Mouse (Mus musculus) stomach, embryonic 16.5 days (tissue): ENCODE measurements around the gene Odf3l2. TPM values are rescaled to one million over a fixed set of nuclear protein-coding genes. Genes with fewer than 3 reads are reported as not detected.
A peak's percentile ranks its signal among the peaks of the same experiment; 100 is the strongest.

ENCODE experiments used
- ATAC-seq: fragments of 200-750 bp; cut with Nextera tagmentation; 2 replicates; pipeline ENCODE4 v1.8.0; 2017; ENCODE audit warnings: moderate number of reproducible peaks, moderate TSS enrichment; ENCODE audit not compliant: insufficient read depth, low FRiP score
- H3K27ac ChIP-seq: fragments of 300-500 bp; sonication (generic); 2 replicates; pipeline ENCODE4 v1.5.1; 2014; ENCODE audit warnings: low read length
- H3K27me3 ChIP-seq: fragments of 300-500 bp; sonication (generic); 2 replicates; pipeline ENCODE4 v1.6.1; 2014; ENCODE audit warnings: low read length, control low read depth, mixed read lengths; ENCODE audit not compliant: control insufficient read depth, insufficient read depth
- H3K36me3 ChIP-seq: fragments of 300-500 bp; sonication (generic); 2 replicates; pipeline ENCODE4 v1.6.1; 2014; ENCODE audit warnings: low read length; ENCODE audit not compliant: control insufficient read depth, insufficient read depth
- H3K4me1 ChIP-seq: fragments of 300-500 bp; sonication (generic); 2 replicates; pipeline ENCODE4 v1.6.1; 2014; ENCODE audit warnings: low read length, control low read depth, mixed read lengths; ENCODE audit not compliant: control insufficient read depth, insufficient read depth
- H3K4me2 ChIP-seq: fragments of 300-500 bp; sonication (generic); 2 replicates; pipeline ENCODE4 v1.6.1; 2014; ENCODE audit warnings: low read depth, low read length, mixed read lengths
- H3K4me3 ChIP-seq: fragments of 300-500 bp; sonication (generic); replicated peaks from 2 replicates; pipeline ENCODE4 v1.5.1; 2014; ENCODE audit warnings: mild to moderate bottlenecking, low read length
- H3K9ac ChIP-seq: fragments of 300-500 bp; sonication (generic); 2 replicates; pipeline ENCODE4 v1.6.1; 2014; ENCODE audit warnings: low read length
- H3K9me3 ChIP-seq: fragments of 300-500 bp; sonication (generic); replicated peaks from 2 replicates; pipeline ENCODE4 v1.6.1; 2016; ENCODE audit warnings: low read length, control low read depth; ENCODE audit not compliant: control insufficient read depth
- WGBS: fragments of 180-500 bp; shearing (Covaris S2); extraction: QIAGEN DNeasy Blood & Tissue Kit; methylation state at CpG from one replicate; pipeline ENCODE4 v1.1.7; 2014; 5-methylcytosine and 5-hydroxymethylcytosine counted together
- polyA plus RNA-seq: library from polyadenylated mRNA; unstranded; fragments of >200 nt; fragmentation: Nextera tagmentation; extraction: Ambion mirVana; gene quantifications from 2 replicates; pipeline ENCODE4 v1.2.1, GENCODE M21; 2015

Odf3l2 gene
- polyA plus RNA-seq, 1 experiment from 2014 or later: not detected

- Histone ChIP-seq H3K4me2 (no peak overlapping the region), H3K9ac (no peak overlapping the region), H3K27ac (no peak overlapping the region), H3K9me3 (no peaks in the 10 kb centered on the region), H3K4me1 (peaks cover 13% of the 10 kb centered on the region), H3K36me3 (no peaks in the 10 kb centered on the region), H3K27me3 (no peaks in the 10 kb centered on the region), H3K4me3 (no peak overlapping the region)
- no peak for ATAC-seq
- 86% methylated on average over 3 of the region's 3 CpGs for WGBS
Observed at GRCm38 (mm10) chr10:79673054-79673453, 27.5 kb upstream of the Odf3l2 start.

- no peaks in the 10 kb centered on the region for H3K36me3 ChIP-seq
- H3K4me1 ChIP-seq: peaks cover 13% of the 10 kb centered on the region
- WGBS: 56% methylated on average over 3 of the region's 3 CpGs
- H3K9ac ChIP-seq: no peak overlapping the region
- H3K4me2 ChIP-seq: no peak overlapping the region
- H3K4me3 ChIP-seq: no peak overlapping the region
- H3K27ac ChIP-seq: no peak overlapping the region
- H3K9me3 ChIP-seq: no peaks in the 10 kb centered on the region
- ATAC-seq: no peak
- no peaks in the 10 kb centered on the region for H3K27me3 ChIP-seq
Observed at GRCm38 (mm10) chr10:79672088-79672455, 26.5 kb upstream of the Odf3l2 start.

- no peak overlapping the region for H3K9ac ChIP-seq
- WGBS: 53% methylated on average over 6 of the region's 6 CpGs
Observed at GRCm38 (mm10) chr10:79671396-79672087, 26.0 kb upstream of the Odf3l2 start.

DNA sequence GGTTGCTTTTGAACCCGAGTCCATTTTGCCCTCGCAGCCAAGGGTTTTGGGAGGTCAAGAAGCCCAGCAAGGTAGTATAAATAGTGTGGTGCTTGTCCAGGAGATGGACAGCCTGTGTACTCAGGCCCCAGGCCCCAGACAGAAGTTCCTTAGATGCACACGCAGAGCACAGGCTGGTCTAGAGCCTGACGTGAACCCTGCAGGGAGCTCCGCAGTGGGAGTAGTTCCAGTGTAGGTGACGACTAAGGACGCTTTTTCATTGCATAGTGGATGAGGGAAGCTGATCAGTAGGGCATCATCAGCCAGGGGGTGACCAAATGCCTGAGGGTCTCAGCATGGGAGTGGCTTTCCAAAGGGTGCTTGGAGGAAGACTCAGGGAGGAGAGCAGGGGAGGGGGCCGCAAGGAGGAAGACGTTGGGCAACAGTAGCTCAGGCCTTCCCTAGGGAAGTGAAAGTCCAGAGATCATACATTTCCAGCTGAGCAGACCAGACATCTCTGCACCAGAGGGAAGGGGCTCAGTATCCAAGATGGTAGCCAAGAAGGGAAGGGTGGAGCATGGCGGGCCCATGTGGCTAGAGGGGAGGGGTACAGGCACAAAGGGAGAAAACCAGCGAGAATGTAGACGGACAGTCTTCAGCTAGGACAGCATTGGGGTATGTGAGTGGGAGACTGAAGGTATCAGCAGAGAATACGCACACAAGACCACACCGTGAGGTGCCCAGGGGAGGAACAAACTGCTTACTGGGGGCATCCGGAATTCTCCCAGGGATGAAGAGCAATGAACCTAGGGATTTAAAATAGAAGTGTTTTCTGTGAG, 24.7 kb upstream of the Odf3l2 start:
- Histone ChIP-seq H3K27ac (peak overlapping the region; percentile 90), H3K9ac (peak overlapping the region; percentile 85), H3K4me1 (peaks cover 13% of the 10 kb centered on the region), H3K4me2 (peak overlapping the region; percentile 77), H3K4me3 (peak overlapping the region; percentile 89), H3K9me3 (no peaks in the 10 kb centered on the region), H3K36me3 (no peaks in the 10 kb centered on the region), H3K27me3 (no peaks in the 10 kb centered on the region)
- ATAC-seq: no peak; the same call in 1 of the 2 replicates
- WGBS: 32% methylated on average over 15 of the region's 15 CpGs

More at GRCm38 (mm10) chr10:79671396-79672087, 26.0 kb upstream of the Odf3l2 start:
- no peak for ATAC-seq
- peaks cover 13% of the 10 kb centered on the region for H3K4me1 ChIP-seq
- H3K4me2 ChIP-seq: no peak overlapping the region
- H3K9me3 ChIP-seq: no peaks in the 10 kb centered on the region
- no peak overlapping the region for H3K27ac ChIP-seq
- H3K4me3 ChIP-seq: no peak overlapping the region
- H3K27me3 ChIP-seq: no peaks in the 10 kb centered on the region
- no peaks in the 10 kb centered on the region for H3K36me3 ChIP-seq

DNA sequence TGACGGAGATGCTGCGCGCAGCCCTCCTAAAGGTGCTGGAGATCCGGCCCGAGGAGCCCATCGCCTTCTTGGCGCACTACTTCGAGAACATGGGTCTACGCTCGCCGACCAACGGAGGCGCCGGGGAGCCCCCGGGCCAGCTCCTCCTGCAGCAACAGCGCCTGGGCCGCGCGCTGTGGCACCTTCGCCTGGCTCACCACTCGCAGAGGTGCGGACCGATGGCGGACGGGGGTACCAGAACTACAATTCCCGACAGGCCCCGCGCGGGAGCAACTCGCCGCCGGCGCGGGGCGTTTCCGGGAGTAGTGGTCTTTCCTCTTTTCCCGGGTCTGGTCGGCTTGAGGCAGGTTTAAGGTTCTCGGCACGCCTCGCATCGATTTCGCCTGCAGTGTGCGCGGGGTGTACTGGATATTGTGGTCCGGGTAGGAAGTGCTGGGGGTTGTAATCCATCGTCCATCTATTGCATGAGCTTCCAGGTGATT, 24.1 kb upstream of the Odf3l2 start:
- peak; percentile 45 for ATAC-seq
- Histone ChIP-seq H3K4me3 (peak overlapping the region; percentile 89), H3K4me2 (peak overlapping the region; percentile 77), H3K27me3 (no peaks in the 10 kb centered on the region), H3K9ac (peak overlapping the region; percentile 85), H3K27ac (peak overlapping the region; percentile 90), H3K9me3 (no peaks in the 10 kb centered on the region), H3K36me3 (no peaks in the 10 kb centered on the region), H3K4me1 (peaks cover 13% of the 10 kb centered on the region)
- under 1% methylated on average over 47 of the region's 47 CpGs for WGBS

GRCm38 (mm10) chr10:79668771-79669575, 23.4 kb upstream of the Odf3l2 start, which contains the start of gene Tpgs1:
Tpgs1 (plus strand) TSS chr10:79669369.
- Histone ChIP-seq H3K27ac (peak within 1 kb of the TSS; percentile 90), H3K4me2 (peak within 1 kb of the TSS; percentile 77), H3K4me1 (peaks cover 13% of the 10 kb centered on the region), H3K36me3 (no peaks in the 10 kb centered on the region), H3K9ac (peak within 1 kb of the TSS; percentile 85), H3K27me3 (no peaks in the 10 kb centered on the region), H3K4me3 (peak within 1 kb of the TSS; percentile 89), H3K9me3 (no peaks in the 10 kb centered on the region)
- ATAC-seq: peak; percentile 76
- under 1% methylated on average over 45 of the region's 45 CpGs for WGBS

DNA sequence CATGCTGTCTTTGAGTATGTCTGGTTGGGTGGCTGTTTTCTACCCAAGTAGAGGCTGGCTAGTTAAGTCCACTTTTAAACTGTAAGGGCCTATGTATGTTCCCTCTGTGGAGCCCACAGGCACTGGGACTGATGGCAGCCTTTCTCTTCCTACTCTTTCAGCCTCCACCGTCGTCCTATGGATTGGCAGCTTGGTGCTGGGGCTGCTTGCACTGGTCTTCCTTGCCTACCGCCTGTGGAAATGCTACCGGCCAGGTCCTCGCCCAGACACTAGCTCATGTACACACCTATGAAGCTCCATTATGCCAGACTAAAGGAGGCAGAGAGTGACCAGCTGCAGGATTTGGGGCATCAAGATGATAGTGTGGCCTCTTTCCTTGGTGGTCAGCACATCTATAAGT, 22.5 kb upstream of the Odf3l2 start:
- no peak overlapping the region for H3K4me2 ChIP-seq
- no peak overlapping the region for H3K27ac ChIP-seq
- 71% methylated on average over 5 of the region's 5 CpGs for WGBS
- no peak overlapping the region for H3K9ac ChIP-seq
- peaks cover 13% of the 10 kb centered on the region for H3K4me1 ChIP-seq
- no peak overlapping the region for H3K4me3 ChIP-seq
- no peaks in the 10 kb centered on the region for H3K27me3 ChIP-seq
- ATAC-seq: no peak
- H3K36me3 ChIP-seq: no peaks in the 10 kb centered on the region
- H3K9me3 ChIP-seq: no peaks in the 10 kb centered on the region

- 67% methylated on average over 9 of the region's 9 CpGs for WGBS
- no peaks in the 10 kb centered on the region for H3K36me3 ChIP-seq
- no peak for ATAC-seq
- H3K27me3 ChIP-seq: no peaks in the 10 kb centered on the region
- no peaks in the 10 kb centered on the region for H3K9me3 ChIP-seq
- no peak overlapping the region for H3K4me2 ChIP-seq
- no peak overlapping the region for H3K9ac ChIP-seq
- H3K4me3 ChIP-seq: no peak overlapping the region
- H3K4me1 ChIP-seq: peaks cover 13% of the 10 kb centered on the region
- no peak overlapping the region for H3K27ac ChIP-seq
Observed at GRCm38 (mm10) chr10:79666493-79666892, 21.0 kb upstream of the Odf3l2 start.
